Mouse (Mus musculus) midbrain, embryonic 11.5 days (tissue): ENCODE results near the gene Ube2r2. TPM values are rescaled to one million over a fixed set of nuclear protein-coding genes. Genes with fewer than 3 reads are reported as not detected.

Source experiments
- ATAC-seq: fragments of 200-750 bp; cut with Nextera tagmentation; 2 replicates; pipeline ENCODE4 v1.8.0; 2017; ENCODE audit warnings: moderate TSS enrichment, moderate library complexity; ENCODE audit not compliant: low FRiP score
- DNase-seq: peaks from one replicate; pipeline ENCODE4 v3.0.0; 2015; ENCODE audit warnings: low spot score; ENCODE audit errors: missing footprints
- H3K27ac ChIP-seq: fragments of 300-500 bp; sonication (generic); 2 replicates; pipeline ENCODE4 v1.5.1; 2014; ENCODE audit warnings: low read depth, low read length
- H3K27me3 ChIP-seq: fragments of 300-500 bp; sonication (generic); 2 replicates; pipeline ENCODE4 v1.6.1; 2014; ENCODE audit warnings: mild to moderate bottlenecking, low read length, moderate library complexity, mixed read lengths; ENCODE audit not compliant: control insufficient read depth, insufficient read depth
- H3K36me3 ChIP-seq: fragments of 300-500 bp; sonication (generic); 2 replicates; pipeline ENCODE4 v1.6.1; 2014; ENCODE audit warnings: mild to moderate bottlenecking, low read length, moderate library complexity, mixed read lengths; ENCODE audit not compliant: control insufficient read depth, insufficient read depth
- H3K4me1 ChIP-seq: fragments of 300-500 bp; sonication (generic); 2 replicates; pipeline ENCODE4 v1.6.1; 2014; ENCODE audit warnings: low read length; ENCODE audit not compliant: control insufficient read depth, insufficient read depth
- H3K4me2 ChIP-seq: fragments of 300-500 bp; sonication (generic); 2 replicates; pipeline ENCODE4 v1.6.1; 2014; ENCODE audit warnings: mild to moderate bottlenecking, moderate library complexity
- H3K4me3 ChIP-seq: fragments of 300-500 bp; sonication (generic); 2 replicates; pipeline ENCODE4 v1.5.1; 2014; ENCODE audit warnings: low read depth, low read length
- H3K9ac ChIP-seq: fragments of 300-500 bp; sonication (generic); 2 replicates; pipeline ENCODE4 v1.6.1; 2014; ENCODE audit warnings: low read length
- H3K9me3 ChIP-seq: fragments of 300-500 bp; sonication (generic); 2 replicates; pipeline ENCODE4 v1.6.1; 2016; ENCODE audit warnings: low read length; ENCODE audit not compliant: control insufficient read depth
- WGBS: fragments of 180-500 bp; shearing (Covaris S2); extraction: QIAGEN DNeasy Blood & Tissue Kit; methylation state at CpG from one replicate; pipeline ENCODE4 v1.1.7; 2014; 5-methylcytosine and 5-hydroxymethylcytosine counted together
- polyA plus RNA-seq: library from polyadenylated mRNA; unstranded; fragments of >200 nt; fragmentation: Nextera tagmentation; extraction: Ambion mirVana; gene quantifications from 2 replicates; pipeline ENCODE4 v1.2.1, GENCODE M21; 2014

Gene Ube2r2
- polyA plus RNA-seq, 1 experiment from 2014 or later = 95.5 TPM

DNA sequence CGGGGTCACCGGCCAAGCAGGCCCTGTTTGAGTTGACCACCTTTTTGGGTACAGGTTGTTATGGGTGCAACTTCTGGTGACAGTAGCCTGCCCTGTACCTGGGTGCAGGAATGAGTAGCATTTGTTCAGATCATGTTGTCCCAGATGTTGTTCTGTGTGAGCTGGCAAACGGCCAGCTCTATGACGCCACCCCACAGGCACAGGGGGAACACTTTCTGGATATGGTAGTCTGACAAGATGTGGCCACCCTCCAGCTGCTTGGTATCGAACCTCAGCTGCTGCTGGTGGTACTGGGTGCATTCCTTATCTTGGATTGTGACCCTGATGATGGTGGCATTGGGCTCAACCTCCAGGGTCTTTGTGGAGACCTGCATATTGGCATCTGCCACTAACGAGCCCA lies 3.1 kb upstream of the Ube2r2 start:
- Histone ChIP-seq H3K36me3 (no peaks in the 10 kb centered on the region), H3K9me3 (no peaks in the 10 kb centered on the region), H3K9ac (no peak overlapping the region), H3K4me3 (no peak overlapping the region), H3K27ac (no peak overlapping the region), H3K27me3 (no peaks in the 10 kb centered on the region), H3K4me2 (no peak overlapping the region), H3K4me1 (0 out of 2 replicates have a peak, but pooled peaks cover 4% of the 10 kb centered on the region)
- ATAC-seq (no peak), DNase-seq (no peak)
- 78% methylated on average over 6 of the region's 6 CpGs for WGBS

DNA sequence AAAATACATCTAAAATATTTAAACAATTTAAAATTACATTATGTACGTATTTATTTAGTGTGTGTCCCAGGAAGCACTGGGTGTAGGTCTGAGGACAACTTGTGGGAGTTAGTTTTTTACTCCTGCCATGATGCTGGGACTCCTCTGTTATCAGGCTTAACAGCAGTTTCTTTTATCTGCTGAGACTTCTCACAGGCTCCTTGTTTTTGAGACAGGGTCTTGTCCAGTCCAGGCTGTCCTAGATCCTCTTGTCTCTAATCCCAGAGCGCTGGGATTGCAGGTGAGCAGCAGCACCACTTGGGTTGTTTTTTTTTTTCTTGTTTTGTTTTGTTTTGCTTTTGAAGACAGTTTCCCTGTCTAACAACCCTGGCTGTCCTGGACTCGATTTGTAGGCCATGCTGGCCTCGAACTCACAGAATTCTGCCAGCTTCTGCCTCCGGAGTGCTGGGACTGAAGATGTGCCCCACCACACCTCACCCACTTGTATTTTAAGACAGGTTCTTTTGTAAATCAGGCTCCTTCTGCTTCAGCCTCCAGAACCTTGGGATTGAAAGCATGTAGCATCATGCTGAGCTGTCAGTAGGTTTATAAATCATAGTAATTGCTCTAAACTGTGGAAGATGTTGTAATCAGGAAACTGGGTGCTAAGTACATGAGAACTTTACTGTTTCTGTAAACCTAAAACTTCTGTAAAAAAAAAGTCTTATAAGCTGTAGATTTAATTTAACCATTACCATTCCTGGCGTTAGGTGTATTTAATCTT lies 1.8 kb upstream of the Ube2r2 start:
- ATAC-seq (no peak), DNase-seq (no peak)
- Histone ChIP-seq H3K9me3 (no peaks in the 10 kb centered on the region), H3K36me3 (no peaks in the 10 kb centered on the region), H3K4me1 (0 out of 2 replicates have a peak, but pooled peaks cover 4% of the 10 kb centered on the region), H3K27ac (no peak overlapping the region), H3K27me3 (no peaks in the 10 kb centered on the region), H3K9ac (no peak overlapping the region), H3K4me2 (no peak overlapping the region), H3K4me3 (no peak overlapping the region)
- 80% methylated on average over 6 of the region's 6 CpGs for WGBS

DNA sequence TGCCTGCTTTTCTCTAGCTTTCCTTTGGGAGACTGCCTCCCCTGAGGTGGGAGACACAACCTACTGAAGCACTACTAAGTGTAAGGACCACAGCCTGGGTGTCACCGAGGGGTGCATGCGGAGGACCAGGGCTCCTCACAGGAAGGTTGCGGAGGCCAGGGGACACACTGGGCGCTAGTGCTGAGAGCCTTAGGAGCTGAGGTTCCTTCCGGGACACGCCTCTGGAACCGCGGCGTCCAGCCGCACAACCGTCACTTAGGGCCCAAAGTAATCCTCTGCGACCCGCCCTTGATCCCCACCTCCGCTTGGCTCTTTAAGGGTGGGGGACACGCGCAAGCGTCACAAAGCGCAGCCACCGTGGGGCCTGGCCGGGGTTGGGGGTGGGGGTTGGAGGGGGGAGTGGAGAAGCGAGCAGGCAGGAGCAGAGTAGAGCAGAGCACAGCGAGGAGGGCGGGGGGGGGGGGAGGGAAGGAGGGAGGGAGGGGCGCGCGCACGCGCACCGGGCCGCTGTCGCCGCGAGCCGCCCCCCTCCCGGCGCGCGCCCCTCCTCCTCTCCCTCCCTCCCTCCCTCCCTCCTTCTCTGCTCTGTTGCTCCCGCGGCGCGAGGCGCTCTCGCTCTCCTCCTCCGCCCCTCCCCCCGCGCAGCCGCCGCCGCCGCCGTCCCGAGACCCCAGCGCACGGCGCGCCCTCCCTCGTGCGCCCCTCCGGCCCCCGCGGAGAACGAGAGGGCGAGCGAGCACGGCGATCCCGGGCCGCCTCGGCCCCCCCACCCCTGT lies 420 bp upstream of the Ube2r2 start:
- Histone ChIP-seq H3K27ac (peak overlapping the region; percentile 99), H3K4me3 (peak overlapping the region; percentile 73), H3K36me3 (no peaks in the 10 kb centered on the region), H3K9ac (peak overlapping the region; percentile 97), H3K4me2 (peak overlapping the region; percentile 74), H3K4me1 (0 out of 2 replicates have a peak, but pooled peaks cover 4% of the 10 kb centered on the region), H3K27me3 (no peaks in the 10 kb centered on the region), H3K9me3 (no peaks in the 10 kb centered on the region)
- WGBS = 1% methylated on average over 24 of the region's 70 CpGs
- ATAC-seq (peak; percentile 94), DNase-seq (peak; percentile 97)

DNA sequence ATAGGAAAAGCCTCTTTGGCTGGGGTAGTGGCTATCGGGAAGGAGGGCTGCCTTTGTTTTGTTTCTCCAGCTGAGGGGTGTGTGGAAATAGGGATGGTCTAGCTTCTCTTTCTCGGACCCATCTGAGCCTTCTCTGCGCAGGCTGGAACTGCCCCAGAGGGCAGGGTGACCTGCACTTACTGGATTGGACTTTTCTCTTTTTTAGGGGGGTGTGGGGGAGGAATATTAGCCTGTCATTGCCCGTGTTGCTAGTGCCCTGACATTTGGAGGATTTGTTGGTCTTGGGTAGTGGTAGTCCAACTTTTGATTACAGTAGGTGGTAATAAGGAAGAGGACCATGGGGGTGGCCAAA lies 887 bp downstream of the Ube2r2 start:
- peak overlapping the region; percentile 73 for H3K4me3 ChIP-seq
- WGBS = 0% methylated on average over 4 of the region's 4 CpGs
- 0 out of 2 replicates have a peak, but pooled peaks cover 4% of the 10 kb centered on the region for H3K4me1 ChIP-seq
- H3K9me3 ChIP-seq = no peaks in the 10 kb centered on the region
- peak overlapping the region; percentile 97 for H3K9ac ChIP-seq
- H3K4me2 ChIP-seq = peak overlapping the region; percentile 74
- H3K27ac ChIP-seq = peak overlapping the region; percentile 99
- DNase-seq (no peak), ATAC-seq (no peak; the same call in 1 of the 2 replicates)
- H3K27me3 ChIP-seq = no peaks in the 10 kb centered on the region
- no peaks in the 10 kb centered on the region; the same call in 1 of the 2 replicates for H3K36me3 ChIP-seq

DNA sequence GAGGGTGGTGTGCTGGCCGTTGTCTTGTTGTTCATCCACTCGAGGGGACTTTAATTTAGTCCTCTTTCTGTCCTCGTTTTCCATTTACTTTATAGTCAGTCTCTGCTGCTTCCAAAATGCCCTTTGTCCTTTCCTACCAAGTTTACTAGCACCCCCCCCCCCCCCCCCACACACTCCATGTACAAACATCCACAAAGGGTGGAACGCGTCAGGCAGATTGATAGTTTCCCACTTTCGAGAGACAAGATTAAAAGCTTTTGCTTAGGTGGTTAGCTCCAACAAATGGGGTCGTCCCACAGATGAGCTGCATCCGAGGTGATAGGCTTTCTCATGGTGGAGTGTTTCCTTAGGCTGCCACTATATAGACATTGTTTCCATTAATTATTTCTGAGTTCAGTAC lies 1.3 kb downstream of the Ube2r2 start:
- H3K27ac ChIP-seq = peak overlapping the region; percentile 99
- ATAC-seq = no peak
- 0 out of 2 replicates have a peak, but pooled peaks cover 4% of the 10 kb centered on the region for H3K4me1 ChIP-seq
- DNase-seq = peak; percentile 88
- H3K36me3 ChIP-seq = no peaks in the 10 kb centered on the region; the same call in 1 of the 2 replicates
- no peaks in the 10 kb centered on the region for H3K27me3 ChIP-seq
- peak overlapping the region; percentile 97 for H3K9ac ChIP-seq
- 0% methylated on average over 8 of the region's 8 CpGs for WGBS
- peak overlapping the region; percentile 73 for H3K4me3 ChIP-seq
- H3K4me2 ChIP-seq = peak overlapping the region; percentile 74
- no peaks in the 10 kb centered on the region for H3K9me3 ChIP-seq

DNA sequence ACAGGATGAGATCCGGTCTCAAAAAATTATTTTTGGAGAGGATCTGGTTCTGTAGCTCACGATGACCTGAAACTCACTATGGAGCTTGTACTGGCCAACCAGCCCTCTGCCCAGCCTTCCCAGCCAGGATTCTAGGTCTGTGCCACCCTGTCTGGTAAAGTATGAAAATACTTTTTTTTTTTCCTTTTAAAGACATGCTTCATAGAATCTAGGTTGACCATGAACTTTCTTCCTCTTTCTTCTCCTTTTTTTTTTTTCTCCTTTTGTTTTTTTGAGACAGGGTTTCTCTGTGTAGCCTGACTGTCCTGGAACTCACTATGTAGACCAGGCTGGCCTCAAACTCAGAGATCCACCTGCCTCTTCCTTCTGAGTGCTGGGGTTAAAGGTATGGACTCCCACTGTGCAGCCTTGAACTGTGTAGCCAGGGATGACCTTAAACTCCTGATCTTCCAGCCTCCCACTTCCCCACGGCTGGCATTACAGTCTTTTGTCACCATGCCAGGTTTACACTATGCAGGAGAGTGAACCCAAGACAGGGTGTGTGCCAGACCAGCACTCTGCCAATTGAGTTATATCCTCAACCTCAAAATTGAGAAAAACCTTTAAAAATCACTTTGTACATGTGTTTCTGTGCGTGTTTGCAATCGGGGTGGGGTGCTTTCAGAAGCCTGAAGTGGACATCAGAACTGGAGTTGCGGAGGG lies 4.8 kb downstream of the Ube2r2 start:
- H3K9ac ChIP-seq = no peak overlapping the region
- H3K4me2 ChIP-seq = no peak overlapping the region
- H3K9me3 ChIP-seq = no peaks in the 10 kb centered on the region
- 98% methylated on average over 6 of the region's 6 CpGs for WGBS
- DNase-seq (no peak), ATAC-seq (no peak)
- H3K4me3 ChIP-seq = no peak overlapping the region
- no peaks in the 10 kb centered on the region; the same call in 1 of the 2 replicates for H3K36me3 ChIP-seq
- H3K27me3 ChIP-seq = no peaks in the 10 kb centered on the region
- H3K27ac ChIP-seq = no peak overlapping the region
- no peaks in the 10 kb centered on the region for H3K4me1 ChIP-seq

DNA sequence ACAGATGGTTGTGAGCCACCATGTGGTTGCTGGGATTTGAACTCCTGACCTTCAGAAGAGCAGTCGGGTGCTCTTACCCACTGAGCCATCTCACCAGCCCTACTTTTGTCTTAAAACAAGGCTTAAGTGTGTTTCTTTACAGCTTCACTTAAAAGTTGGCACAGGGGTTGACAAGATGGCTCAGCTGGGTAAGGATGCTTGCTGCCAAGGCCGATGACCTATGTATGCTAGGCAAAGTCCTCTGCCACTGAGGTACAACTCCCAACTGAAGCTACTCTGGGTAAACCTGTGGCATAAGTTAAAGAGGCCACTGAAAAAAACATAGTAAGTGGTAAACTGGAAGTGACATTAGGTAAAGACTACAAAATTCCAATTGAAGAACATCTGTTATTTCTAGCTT lies 7.1 kb downstream of the Ube2r2 start:
- Histone ChIP-seq H3K9ac (no peak overlapping the region), H3K4me3 (no peak overlapping the region), H3K36me3 (no peaks in the 10 kb centered on the region; the same call in 1 of the 2 replicates), H3K9me3 (no peaks in the 10 kb centered on the region), H3K27me3 (no peaks in the 10 kb centered on the region), H3K27ac (no peak overlapping the region), H3K4me2 (no peak overlapping the region), H3K4me1 (no peaks in the 10 kb centered on the region)
- DNase-seq (no peak), ATAC-seq (no peak)
- 92% methylated on average over 2 of the region's 2 CpGs for WGBS

DNA sequence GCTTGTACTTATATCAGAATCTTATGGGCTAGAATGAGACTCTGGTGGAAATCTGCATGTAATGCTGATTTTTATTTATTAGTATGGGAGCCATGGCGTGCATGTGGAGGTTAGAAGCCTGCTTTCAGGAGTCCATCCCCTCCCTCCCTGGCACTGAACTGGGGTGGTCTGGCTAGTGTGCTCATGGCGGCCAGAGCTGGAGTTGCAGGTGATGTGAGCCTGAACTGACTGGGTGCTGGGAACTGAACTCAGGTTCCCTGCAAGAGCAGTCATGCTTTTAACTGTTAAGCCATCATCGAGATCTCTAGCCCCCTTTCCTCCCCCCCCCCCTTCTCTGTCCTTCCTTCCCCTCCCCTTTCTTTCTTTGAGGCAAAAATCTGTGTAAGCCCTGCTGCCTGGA lies 14.3 kb downstream of the Ube2r2 start:
- no peak for DNase-seq
- Histone ChIP-seq H3K4me1 (no peaks in the 10 kb centered on the region), H3K9me3 (no peaks in the 10 kb centered on the region), H3K36me3 (no peaks in the 10 kb centered on the region), H3K4me3 (no peak overlapping the region), H3K9ac (no peak overlapping the region), H3K27ac (no peak overlapping the region), H3K27me3 (no peaks in the 10 kb centered on the region), H3K4me2 (no peak overlapping the region)
- ATAC-seq = no peak
- 79% methylated on average over 3 of the region's 3 CpGs for WGBS
